Mouse (Mus musculus): Measurements from ENCODE around the gene Gm7697. TPM values are rescaled to one million over a fixed set of nuclear protein-coding genes. Genes with fewer than 3 reads are reported as not detected.
"Not testable (repeated sequence)": the region's sequence is repeated elsewhere in the genome, so short reads cannot be mapped to it uniquely, and the experiment has no call there.

Gm7697 gene
- total and polyA plus RNA-seq, 3 experiments: not detected

DNA sequence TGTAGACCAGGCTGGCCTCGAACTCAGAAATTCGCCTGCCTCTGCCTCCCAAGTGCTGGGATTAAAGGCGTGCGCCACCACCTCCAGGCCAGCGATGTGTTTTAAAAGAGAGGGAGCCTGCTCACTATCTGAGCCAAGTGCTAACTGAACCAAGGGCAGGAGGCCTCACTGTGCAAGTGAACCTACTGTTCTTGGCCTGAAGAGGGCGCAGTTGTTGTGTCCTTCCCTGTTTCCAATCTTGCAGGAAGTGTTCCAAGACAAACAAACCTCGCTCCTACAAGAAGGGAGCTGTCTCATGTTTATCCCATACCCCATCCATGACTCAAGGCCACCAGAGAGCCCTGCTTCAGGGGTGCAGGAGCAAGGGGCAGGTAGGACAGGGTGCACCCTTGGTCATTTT lies 24.4 kb upstream of the Gm7697 start:
- DNase-seq (ENCODE audit: extremely low read depth): peak; percentile 33
- dilution Hi-C loops (cut with MboI; ENCODE audit: extremely low pct_ligation_motif_present, extremely low pct_unique_long_range_greater_than_20kb, low sequenced_read_pairs); H3K36me3 ChIP-seq (replicated peaks in 1 of 2; ENCODE audit: control insufficient read depth in 1 of 2, insufficient read depth in 1 of 2, low read length in 1 of 2); H3K9ac ChIP-seq (ENCODE audit: insufficient read depth, low read depth); H3K4me2 ChIP-seq (ENCODE audit: insufficient read depth, low read depth, poor library complexity, severe bottlenecking); H3K9me3 ChIP-seq (replicated peaks; ENCODE audit: low read length); H3K4me1 ChIP-seq (ENCODE audit: control insufficient read depth in 1 of 2, insufficient read depth in 2 of 2); H3K27ac ChIP-seq (ENCODE audit: insufficient read depth, low read depth); H3K27me3 ChIP-seq (replicated peaks); H3K79me2 ChIP-seq (replicated peaks; ENCODE audit: control insufficient read depth, extremely low read depth, insufficient read depth, poor library complexity, severe bottlenecking); H3K4me3 ChIP-seq (replicated peaks in 1 of 3; ENCODE audit: low read depth in 2 of 3, low read length in 2 of 3, poor library complexity in 1 of 3): not testable (repeated sequence)
- TF ChIP-seq CTCF (conservative IDR thresholded peaks at IDR 0.05 in 1 of 2, IDR thresholded peaks at IDR 0.05 in 1 of 2; ENCODE audit: low read depth in 2 of 2, low read length in 2 of 2): peak; percentile 31 to 55; a peak in 3 of 4 replicates
- in situ Hi-C loops (cut with MboI; ENCODE audit: low pct_ligation_motif_present, low pct_unique_long_range_greater_than_20kb, low sequenced_read_pairs): loop anchor here (25.0 kb wide), 1 partner anchor 210 kb away; no protein-coding TSS in a partner anchor

- H3K9me3 ChIP-seq (replicated peaks; ENCODE audit: low read length); H3K79me2 ChIP-seq (replicated peaks; ENCODE audit: control insufficient read depth, extremely low read depth, insufficient read depth, poor library complexity, severe bottlenecking); H3K9ac ChIP-seq (ENCODE audit: insufficient read depth, low read depth); H3K27me3 ChIP-seq (replicated peaks); dilution Hi-C loops (cut with MboI; ENCODE audit: extremely low pct_ligation_motif_present, extremely low pct_unique_long_range_greater_than_20kb, low sequenced_read_pairs); H3K4me3 ChIP-seq (replicated peaks in 1 of 3; ENCODE audit: low read depth in 2 of 3, low read length in 2 of 3, poor library complexity in 1 of 3); H3K4me2 ChIP-seq (ENCODE audit: insufficient read depth, low read depth, poor library complexity, severe bottlenecking); H3K4me1 ChIP-seq (ENCODE audit: control insufficient read depth in 1 of 2, insufficient read depth in 2 of 2); H3K36me3 ChIP-seq (replicated peaks in 1 of 2; ENCODE audit: control insufficient read depth in 1 of 2, insufficient read depth in 1 of 2, low read length in 1 of 2); H3K27ac ChIP-seq (ENCODE audit: insufficient read depth, low read depth): not testable (repeated sequence)
- TF ChIP-seq CTCF (conservative IDR thresholded peaks at IDR 0.05 in 1 of 2, IDR thresholded peaks at IDR 0.05 in 1 of 2; ENCODE audit: low read depth in 2 of 2, low read length in 2 of 2): peak in 1 of 2 experiments; percentile 55; a peak in 2 of 4 replicates
- in situ Hi-C loops (cut with MboI; ENCODE audit: low pct_ligation_motif_present, low pct_unique_long_range_greater_than_20kb, low sequenced_read_pairs): loop anchor here (25.0 kb wide), 1 partner anchor 208 kb away; no protein-coding TSS in a partner anchor
- DNase-seq (ENCODE audit: extremely low read depth): peak; percentile 24
Observed at GRCm38 (mm10) chr8:69545020-69545419, 22.2 kb upstream of the Gm7697 start.

DNA sequence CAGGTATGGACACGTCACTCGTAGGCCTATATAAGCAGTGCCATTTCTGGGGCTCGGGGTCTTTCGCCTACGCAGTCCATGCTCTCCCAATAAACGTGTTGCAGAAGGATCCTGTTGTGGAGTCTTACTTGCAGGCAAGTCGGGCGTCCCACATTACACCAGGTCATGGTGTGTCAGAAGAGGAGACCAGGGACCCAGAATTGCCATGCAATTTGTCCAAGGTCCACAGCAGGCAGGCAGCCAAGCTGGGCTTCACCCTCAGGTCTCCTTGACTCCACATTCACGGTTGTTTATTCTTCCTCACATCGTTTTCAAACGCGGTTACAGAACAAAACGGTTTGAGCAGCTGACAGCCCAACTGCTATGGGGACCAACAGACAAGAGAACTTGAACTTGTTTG lies 21.7 kb upstream of the Gm7697 start:
- H3K4me3 ChIP-seq (replicated peaks in 1 of 3; ENCODE audit: low read depth in 2 of 3, low read length in 2 of 3, poor library complexity in 1 of 3); H3K27me3 ChIP-seq (replicated peaks); dilution Hi-C loops (cut with MboI; ENCODE audit: extremely low pct_ligation_motif_present, extremely low pct_unique_long_range_greater_than_20kb, low sequenced_read_pairs); DNase-seq (ENCODE audit: extremely low read depth); H3K9me3 ChIP-seq (replicated peaks; ENCODE audit: low read length); H3K36me3 ChIP-seq (replicated peaks in 1 of 2; ENCODE audit: control insufficient read depth in 1 of 2, insufficient read depth in 1 of 2, low read length in 1 of 2); H3K9ac ChIP-seq (ENCODE audit: insufficient read depth, low read depth); H3K79me2 ChIP-seq (replicated peaks; ENCODE audit: control insufficient read depth, extremely low read depth, insufficient read depth, poor library complexity, severe bottlenecking); H3K4me1 ChIP-seq (ENCODE audit: control insufficient read depth in 1 of 2, insufficient read depth in 2 of 2); H3K27ac ChIP-seq (ENCODE audit: insufficient read depth, low read depth): not testable (repeated sequence)
- in situ Hi-C loops (cut with MboI; ENCODE audit: low pct_ligation_motif_present, low pct_unique_long_range_greater_than_20kb, low sequenced_read_pairs): loop anchor here (25.0 kb wide), 1 partner anchor 207 kb away; no protein-coding TSS in a partner anchor
- H3K4me2 ChIP-seq (ENCODE audit: insufficient read depth, low read depth, poor library complexity, severe bottlenecking): peak overlapping the region; percentile 50; the same call in 1 of the 2 replicates

- dilution Hi-C loops (cut with MboI; ENCODE audit: extremely low pct_ligation_motif_present, extremely low pct_unique_long_range_greater_than_20kb, low sequenced_read_pairs); H3K9ac ChIP-seq (ENCODE audit: insufficient read depth, low read depth): not testable (repeated sequence)
Observed at GRCm38 (mm10) chr8:69543984-69544383, 21.2 kb upstream of the Gm7697 start.

GRCm38 (mm10) chr8:69540764-69541163 lies 18.0 kb upstream of the Gm7697 start:
- dilution Hi-C loops (cut with MboI; ENCODE audit: extremely low pct_ligation_motif_present, extremely low pct_unique_long_range_greater_than_20kb, low sequenced_read_pairs); DNase-seq (ENCODE audit: extremely low read depth); H3K79me2 ChIP-seq (replicated peaks; ENCODE audit: control insufficient read depth, extremely low read depth, insufficient read depth, poor library complexity, severe bottlenecking); H3K9me3 ChIP-seq (replicated peaks; ENCODE audit: low read length); H3K27ac ChIP-seq (ENCODE audit: insufficient read depth, low read depth); H3K27me3 ChIP-seq (replicated peaks); H3K9ac ChIP-seq (ENCODE audit: insufficient read depth, low read depth); H3K4me1 ChIP-seq (ENCODE audit: control insufficient read depth in 1 of 2, insufficient read depth in 2 of 2); H3K4me3 ChIP-seq (replicated peaks in 1 of 3; ENCODE audit: low read depth in 2 of 3, low read length in 2 of 3, poor library complexity in 1 of 3); H3K36me3 ChIP-seq (replicated peaks in 1 of 2; ENCODE audit: control insufficient read depth in 1 of 2, insufficient read depth in 1 of 2, low read length in 1 of 2); H3K4me2 ChIP-seq (ENCODE audit: insufficient read depth, low read depth, poor library complexity, severe bottlenecking): not testable (repeated sequence)
- in situ Hi-C loops (cut with MboI; ENCODE audit: low pct_ligation_motif_present, low pct_unique_long_range_greater_than_20kb, low sequenced_read_pairs): loop anchor here (25.0 kb wide), 1 partner anchor 203 kb away; no protein-coding TSS in a partner anchor

More at GRCm38 (mm10) chr8:69543984-69544383, 21.2 kb upstream of the Gm7697 start:
- not testable (repeated sequence) for H3K79me2 ChIP-seq (replicated peaks; ENCODE audit: control insufficient read depth, extremely low read depth, insufficient read depth, poor library complexity, severe bottlenecking); H3K27me3 ChIP-seq (replicated peaks); H3K27ac ChIP-seq (ENCODE audit: insufficient read depth, low read depth); H3K4me2 ChIP-seq (ENCODE audit: insufficient read depth, low read depth, poor library complexity, severe bottlenecking); H3K36me3 ChIP-seq (replicated peaks in 1 of 2; ENCODE audit: control insufficient read depth in 1 of 2, insufficient read depth in 1 of 2, low read length in 1 of 2); DNase-seq (ENCODE audit: extremely low read depth); H3K4me1 ChIP-seq (ENCODE audit: control insufficient read depth in 1 of 2, insufficient read depth in 2 of 2); H3K4me3 ChIP-seq (replicated peaks in 1 of 3; ENCODE audit: low read depth in 2 of 3, low read length in 2 of 3, poor library complexity in 1 of 3); H3K9me3 ChIP-seq (replicated peaks; ENCODE audit: low read length)
- in situ Hi-C loops (cut with MboI; ENCODE audit: low pct_ligation_motif_present, low pct_unique_long_range_greater_than_20kb, low sequenced_read_pairs): loop anchor here (25.0 kb wide), 1 partner anchor 207 kb away; no protein-coding TSS in a partner anchor

GRCm38 (mm10) chr8:69540331-69540730 lies 17.6 kb upstream of the Gm7697 start:
- dilution Hi-C loops (cut with MboI; ENCODE audit: extremely low pct_ligation_motif_present, extremely low pct_unique_long_range_greater_than_20kb, low sequenced_read_pairs); H3K9me3 ChIP-seq (replicated peaks; ENCODE audit: low read length); H3K9ac ChIP-seq (ENCODE audit: insufficient read depth, low read depth); H3K27ac ChIP-seq (ENCODE audit: insufficient read depth, low read depth); DNase-seq (ENCODE audit: extremely low read depth); H3K4me2 ChIP-seq (ENCODE audit: insufficient read depth, low read depth, poor library complexity, severe bottlenecking); H3K4me3 ChIP-seq (replicated peaks in 1 of 3; ENCODE audit: low read depth in 2 of 3, low read length in 2 of 3, poor library complexity in 1 of 3); H3K36me3 ChIP-seq (replicated peaks in 1 of 2; ENCODE audit: control insufficient read depth in 1 of 2, insufficient read depth in 1 of 2, low read length in 1 of 2); H3K4me1 ChIP-seq (ENCODE audit: control insufficient read depth in 1 of 2, insufficient read depth in 2 of 2); H3K27me3 ChIP-seq (replicated peaks); H3K79me2 ChIP-seq (replicated peaks; ENCODE audit: control insufficient read depth, extremely low read depth, insufficient read depth, poor library complexity, severe bottlenecking): not testable (repeated sequence)
- in situ Hi-C loops (cut with MboI; ENCODE audit: low pct_ligation_motif_present, low pct_unique_long_range_greater_than_20kb, low sequenced_read_pairs): loop anchor here (25.0 kb wide), 1 partner anchor 203 kb away; no protein-coding TSS in a partner anchor

All from CH12.LX (cell line).